Mouse (Mus musculus) lung, embryonic 14.5 days (tissue): ENCODE measurements around the gene Sema4c. TPM values are rescaled to one million over a fixed set of nuclear protein-coding genes. Genes with fewer than 3 reads are reported as not detected.

Experiments used
- ATAC-seq: fragments of 200-750 bp; cut with Nextera tagmentation; 2 replicates; pipeline ENCODE4 v1.8.0; 2017; ENCODE audit warnings: mild to moderate bottlenecking, moderate TSS enrichment, moderate library complexity; ENCODE audit not compliant: insufficient read depth
- DNase-seq: peaks from one replicate; pipeline ENCODE4 v3.0.0-alpha.2; 2015
- H3K27ac ChIP-seq: fragments of 300-500 bp; sonication (generic); 2 replicates; pipeline ENCODE4 v1.5.1; 2014; ENCODE audit warnings: low read depth, mild to moderate bottlenecking, moderate library complexity
- H3K27me3 ChIP-seq: fragments of 300-500 bp; sonication (generic); 2 replicates; pipeline ENCODE4 v1.6.1; 2014; ENCODE audit warnings: low read length, control low read depth; ENCODE audit not compliant: insufficient read depth
- H3K36me3 ChIP-seq: fragments of 300-500 bp; sonication (generic); 2 replicates; pipeline ENCODE4 v1.6.1; 2014; ENCODE audit warnings: control low read depth; ENCODE audit not compliant: insufficient read depth
- H3K4me1 ChIP-seq: fragments of 300-500 bp; sonication (generic); 2 replicates; pipeline ENCODE4 v1.6.1; 2014; ENCODE audit warnings: antibody characterized with exemption, control low read depth; ENCODE audit not compliant: insufficient read depth
- H3K4me2 ChIP-seq: fragments of 300-500 bp; sonication (generic); 2 replicates; pipeline ENCODE4 v1.6.1; 2014; ENCODE audit warnings: mild to moderate bottlenecking
- H3K4me3 ChIP-seq: fragments of 300-500 bp; sonication (generic); 2 replicates; pipeline ENCODE4 v1.5.1; 2014; ENCODE audit warnings: low read depth, low read length
- H3K9ac ChIP-seq: fragments of 300-500 bp; sonication (generic); 2 replicates; pipeline ENCODE4 v1.6.1; 2014
- H3K9me3 ChIP-seq: fragments of 300-500 bp; sonication (generic); 2 replicates; pipeline ENCODE4 v1.6.1; 2016; ENCODE audit warnings: low read depth, low read length, control low read depth
- CTCF ChIP-seq: IDR thresholded peaks from 2 replicates; pipeline ENCODE4 v1.5.1; 2016; ENCODE audit warnings: antibody characterized with exemption, low read depth
- WGBS: fragments of 180-500 bp; shearing (Covaris S2); extraction: QIAGEN DNeasy Blood & Tissue Kit; methylation state at CpG from one replicate; pipeline ENCODE4 v1.1.7; 2014; 5-methylcytosine and 5-hydroxymethylcytosine counted together
- polyA plus RNA-seq: library from polyadenylated mRNA; unstranded; fragments of >200 nt; fragmentation: Nextera tagmentation; extraction: Ambion mirVana; gene quantifications from 2 replicates; pipeline ENCODE4 v1.2.1, GENCODE M21; 2014

The Sema4c gene
- polyA plus RNA-seq, 1 experiment from 2014 or later, result 2.2 TPM

GRCm38 (mm10) chr1:36529274-36529673, 28.9 kb downstream of the Sema4c start:
- no peak for TF ChIP-seq CTCF
- H3K9ac ChIP-seq, result no peak overlapping the region
- no peaks in the 10 kb centered on the region for H3K9me3 ChIP-seq
- DNase-seq, result no peak
- H3K4me3 ChIP-seq, result no peak overlapping the region
- no peak overlapping the region for H3K4me2 ChIP-seq
- 88% methylated on average over 4 of the region's 4 CpGs for WGBS
- H3K27ac ChIP-seq, result no peak overlapping the region
- no peak for ATAC-seq
- H3K4me1 ChIP-seq, result no peaks in the 10 kb centered on the region
- no peaks in the 10 kb centered on the region for H3K27me3 ChIP-seq
- H3K36me3 ChIP-seq, result peaks cover 36% of the 10 kb centered on the region

DNA sequence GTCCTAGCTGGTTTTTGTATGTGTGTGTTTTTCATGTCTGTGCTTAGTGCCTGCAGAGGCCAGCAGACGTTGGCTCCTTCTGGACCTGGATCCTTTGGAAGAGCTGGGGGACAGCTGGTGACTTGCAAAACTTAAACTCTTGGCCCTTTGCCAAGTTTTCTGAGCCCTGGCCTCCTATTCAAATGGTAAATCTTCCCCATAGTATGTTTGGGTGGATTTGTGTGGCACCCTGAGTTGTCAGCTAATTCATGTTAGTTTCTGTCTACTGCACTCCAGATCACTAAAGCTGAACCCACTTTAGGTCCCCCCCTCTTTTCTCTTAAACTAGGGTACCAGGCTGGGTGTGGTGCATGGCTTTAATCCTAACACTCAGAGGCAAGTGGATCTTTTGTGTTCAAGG, 29.8 kb downstream of the Sema4c start:
- DNase-seq (peak; percentile 88), ATAC-seq (peak; percentile 29; the same call in 1 of the 2 replicates)
- Histone ChIP-seq H3K36me3 (peaks cover 45% of the 10 kb centered on the region), H3K4me1 (no peaks in the 10 kb centered on the region), H3K4me2 (no peak overlapping the region), H3K27me3 (no peaks in the 10 kb centered on the region), H3K4me3 (no peak overlapping the region), H3K9me3 (no peaks in the 10 kb centered on the region), H3K9ac (no peak overlapping the region), H3K27ac (0 out of 2 replicates have a peak overlapping the region, but pooled peaks have one; percentile 22)
- WGBS, result 3% methylated on average over 1 of the region's 1 CpGs
- TF ChIP-seq CTCF, result no peak

DNA sequence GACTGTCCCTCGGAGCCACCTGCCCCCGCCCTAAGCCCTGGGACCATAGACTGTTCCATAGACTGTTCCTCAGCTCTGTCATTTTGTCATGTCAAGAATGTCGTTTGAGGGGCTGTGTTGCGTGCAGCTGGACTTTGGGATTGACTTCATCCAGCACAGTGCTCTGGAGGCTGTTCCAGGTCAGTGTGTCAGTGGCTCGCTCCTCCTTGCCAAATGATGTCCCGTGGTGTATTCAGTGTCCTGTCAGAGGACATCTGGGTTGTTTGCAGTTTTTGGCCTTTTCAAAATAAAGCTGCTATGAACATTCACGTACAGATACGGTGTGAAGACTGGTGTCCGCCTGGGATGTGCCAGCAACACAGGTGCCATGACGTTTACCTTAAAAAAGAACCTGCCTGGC, 31.2 kb downstream of the Sema4c start:
- H3K4me2 ChIP-seq, result no peak overlapping the region
- TF ChIP-seq CTCF, result no peak
- DNase-seq (no peak), ATAC-seq (no peak)
- no peak overlapping the region for H3K4me3 ChIP-seq
- peaks cover 55% of the 10 kb centered on the region for H3K36me3 ChIP-seq
- H3K27me3 ChIP-seq, result no peaks in the 10 kb centered on the region
- no peaks in the 10 kb centered on the region for H3K9me3 ChIP-seq
- H3K27ac ChIP-seq, result no peak overlapping the region
- no peaks in the 10 kb centered on the region for H3K4me1 ChIP-seq
- no peak overlapping the region for H3K9ac ChIP-seq
- WGBS, result 80% methylated on average over 10 of the region's 10 CpGs

DNA sequence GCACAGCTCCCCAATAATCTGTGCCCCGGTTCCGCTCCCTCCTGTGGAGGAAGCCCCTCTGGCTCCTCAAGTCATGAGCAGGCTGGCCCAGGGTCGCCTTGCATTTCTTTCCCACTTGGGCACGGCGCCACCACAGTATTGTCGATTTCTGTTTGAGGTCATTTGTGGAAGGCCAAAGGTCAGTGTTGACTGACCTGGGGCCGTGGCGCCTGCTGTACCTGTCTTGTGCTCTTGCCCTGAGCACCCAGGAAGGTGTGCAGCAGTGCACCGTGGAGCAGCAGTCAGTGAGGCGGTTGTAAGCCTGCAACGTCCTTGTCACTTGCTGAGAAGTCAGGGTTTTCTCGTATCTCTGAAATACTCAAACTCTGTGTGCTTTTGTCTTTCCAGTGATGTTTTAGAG, 32.4 kb downstream of the Sema4c start:
- ATAC-seq (no peak), DNase-seq (no peak)
- Histone ChIP-seq H3K4me1 (no peaks in the 10 kb centered on the region), H3K36me3 (peaks cover 62% of the 10 kb centered on the region), H3K9ac (no peak overlapping the region), H3K27me3 (no peaks in the 10 kb centered on the region), H3K27ac (no peak overlapping the region), H3K4me2 (no peak overlapping the region), H3K9me3 (no peaks in the 10 kb centered on the region), H3K4me3 (no peak overlapping the region)
- TF ChIP-seq CTCF, result no peak
- 86% methylated on average over 12 of the region's 12 CpGs for WGBS

DNA sequence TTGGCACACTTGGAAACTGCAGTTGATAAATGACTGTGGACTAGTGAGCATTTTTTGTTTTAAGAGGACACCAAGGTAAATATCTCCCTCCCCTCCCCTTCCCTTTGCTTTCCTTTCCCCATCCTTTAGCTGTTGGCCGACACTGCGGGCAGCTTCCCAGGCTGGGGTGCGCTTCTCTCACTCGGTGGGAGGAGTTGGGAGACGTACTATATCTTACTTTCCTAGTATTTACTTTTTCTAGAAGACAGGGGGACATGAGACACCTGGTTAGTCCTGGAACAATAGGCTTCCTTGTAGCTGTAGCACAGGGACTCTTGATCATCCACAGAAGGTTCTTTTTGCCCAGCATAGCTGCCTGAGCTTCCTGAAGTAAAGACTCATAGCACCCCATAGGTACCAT, 34.1 kb downstream of the Sema4c start:
- TF ChIP-seq CTCF, result no peak
- peak overlapping the region; percentile 30; the same call in 1 of the 2 replicates for H3K27ac ChIP-seq

GRCm38 (mm10) chr1:36523332-36524013, 34.7 kb downstream of the Sema4c start:
- Histone ChIP-seq H3K4me1 (no peaks in the 10 kb centered on the region), H3K27ac (peak overlapping the region; percentile 66; the same call in 1 of the 2 replicates), H3K4me3 (no peak overlapping the region), H3K4me2 (no peak overlapping the region), H3K9ac (no peak overlapping the region), H3K36me3 (peaks cover 83% of the 10 kb centered on the region), H3K27me3 (no peaks in the 10 kb centered on the region), H3K9me3 (no peaks in the 10 kb centered on the region)
- ATAC-seq (peak; percentile 51; the same call in 1 of the 2 replicates), DNase-seq (peak; percentile 66)
- 61% methylated on average over 9 of the region's 9 CpGs for WGBS
- no peak for TF ChIP-seq CTCF

More for the DNA sequence above, 34.1 kb downstream of the Sema4c start:
- no peak overlapping the region for H3K4me2 ChIP-seq
- DNase-seq, result no peak
- no peak overlapping the region for H3K4me3 ChIP-seq
- 41% methylated on average over 5 of the region's 5 CpGs for WGBS
- peaks cover 79% of the 10 kb centered on the region for H3K36me3 ChIP-seq
- no peaks in the 10 kb centered on the region for H3K9me3 ChIP-seq
- H3K27me3 ChIP-seq, result no peaks in the 10 kb centered on the region
- H3K4me1 ChIP-seq, result no peaks in the 10 kb centered on the region
- H3K9ac ChIP-seq, result no peak overlapping the region
- ATAC-seq, result no peak

GRCm38 (mm10) chr1:36522210-36522609, 35.9 kb downstream of the Sema4c start:
- peaks cover 88% of the 10 kb centered on the region for H3K36me3 ChIP-seq
- DNase-seq, result no peak
- H3K4me3 ChIP-seq, result no peak overlapping the region
- no peak overlapping the region for H3K27ac ChIP-seq
- H3K9ac ChIP-seq, result no peak overlapping the region
- ATAC-seq, result no peak
- 92% methylated on average over 7 of the region's 7 CpGs for WGBS
- no peak overlapping the region for H3K4me2 ChIP-seq
- no peak for TF ChIP-seq CTCF
- H3K4me1 ChIP-seq, result no peaks in the 10 kb centered on the region
- H3K27me3 ChIP-seq, result no peaks in the 10 kb centered on the region
- no peaks in the 10 kb centered on the region for H3K9me3 ChIP-seq
